Mouse (Mus musculus): ENCODE results near the gene Sik3.

GRCm38 (mm10) chr9:46066711-46067110 is 54.1 kb downstream of the Sik3 start:
- no peak for TF ChIP-seq POLR2A (IDR thresholded peaks at IDR 0.05; ENCODE audit: insufficient read length, low read depth)
- TF ChIP-seq POLR2AphosphoS2 (IDR thresholded peaks at IDR 0.05; ENCODE audit: insufficient read length, low read depth), result no peak
- TF ChIP-seq MYOD1 (IDR thresholded peaks at IDR 0.05; ENCODE audit: control insufficient read depth in 1 of 3, insufficient read length in 2 of 3, low read depth in 2 of 3), result no peak
- TF ChIP-seq REST (IDR thresholded peaks at IDR 0.05; ENCODE audit: insufficient read depth, insufficient read length), result no peak
